Mouse (Mus musculus): ENCODE data around the gene Ccdc33. TPM values are rescaled to one million over a fixed set of nuclear protein-coding genes. Genes with fewer than 3 reads are reported as not detected.

Ccdc33 gene
- total and polyA plus RNA-seq, 3 experiments = 0.05 TPM; not detected in 2

GRCm38 (mm10) chr9:57999676-58000075 lies 118.9 kb downstream of the Ccdc33 start:
- ATAC-seq (ENCODE audit: extremely low read depth, insufficient number of reproducible peaks, low FRiP score, poor library complexity, severe bottlenecking) (no peak), DNase-seq (ENCODE audit: low spot score) (no peak)
- H3K36me3 ChIP-seq (replicated peaks) = no peaks in the 10 kb centered on the region
- H3K27me3 ChIP-seq (ENCODE audit: insufficient read depth, low read length) = peaks cover 30% of the 10 kb centered on the region
- H3K4me1 ChIP-seq (ENCODE audit: insufficient read depth, low read depth, low read length) = peaks cover 9% of the 10 kb centered on the region
- H3K9me3 ChIP-seq (replicated peaks) = no peaks in the 10 kb centered on the region
- no peak overlapping the region for H3K4me3 ChIP-seq (ENCODE audit: low read depth, low read length)
- TF ChIP-seq GATA2 (IDR thresholded peaks at IDR 0.05; ENCODE audit: borderline replicate concordance, low read depth, low read length) = no peak
- TF ChIP-seq GATA1 (IDR thresholded peaks at IDR 0.05; ENCODE audit: borderline replicate concordance, low read length) = no peak

GRCm38 (mm10) chr9:57998685-57999084 lies 119.9 kb downstream of the Ccdc33 start:
- Histone ChIP-seq H3K4me3 (ENCODE audit: low read depth, low read length) (no peak overlapping the region), H3K27me3 (ENCODE audit: insufficient read depth, low read length) (peaks cover 34% of the 10 kb centered on the region), H3K4me1 (ENCODE audit: insufficient read depth, low read depth, low read length) (peaks cover 9% of the 10 kb centered on the region), H3K36me3 (replicated peaks) (no peaks in the 10 kb centered on the region), H3K9me3 (replicated peaks) (no peaks in the 10 kb centered on the region)
- no peak for TF ChIP-seq CTCF (IDR thresholded peaks at IDR 0.05; ENCODE audit: low read depth, low read length)
- no peak for TF ChIP-seq TAL1 (conservative IDR thresholded peaks at IDR 0.05; ENCODE audit: low read depth, low read length)
- no peak for TF ChIP-seq POLR2AphosphoS5 (IDR thresholded peaks at IDR 0.05; ENCODE audit: insufficient replicate concordance, low read depth, low read length)
- TF ChIP-seq GATA1 (IDR thresholded peaks at IDR 0.05; ENCODE audit: borderline replicate concordance, low read length) = no peak
- no peak for ATAC-seq (ENCODE audit: extremely low read depth, insufficient number of reproducible peaks, low FRiP score, poor library complexity, severe bottlenecking)
- no peak for DNase-seq (ENCODE audit: low spot score)

- Histone ChIP-seq H3K4me3 (ENCODE audit: low read depth, low read length) (peak overlapping the region; percentile 53; the same call in 1 of the 2 replicates), H3K36me3 (replicated peaks) (no peaks in the 10 kb centered on the region), H3K27me3 (ENCODE audit: insufficient read depth, low read length) (peaks cover 35% of the 10 kb centered on the region), H3K4me1 (ENCODE audit: insufficient read depth, low read depth, low read length) (peaks cover 9% of the 10 kb centered on the region), H3K9me3 (replicated peaks) (no peaks in the 10 kb centered on the region)
- TF ChIP-seq GATA2 (IDR thresholded peaks at IDR 0.05; ENCODE audit: borderline replicate concordance, low read depth, low read length) = no peak
- peak; percentile 18; the same call in 1 of the 2 replicates for TF ChIP-seq CTCF (IDR thresholded peaks at IDR 0.05; ENCODE audit: low read depth, low read length)
- ATAC-seq (ENCODE audit: extremely low read depth, insufficient number of reproducible peaks, low FRiP score, poor library complexity, severe bottlenecking) (no peak), DNase-seq (ENCODE audit: low spot score) (peak; percentile 59)
Observed at GRCm38 (mm10) chr9:57998032-57998659, 120.5 kb downstream of the Ccdc33 start.

GRCm38 (mm10) chr9:57997511-57998031 lies 121.1 kb downstream of the Ccdc33 start:
- peaks cover 38% of the 10 kb centered on the region for H3K27me3 ChIP-seq (ENCODE audit: insufficient read depth, low read length)
- DNase-seq (ENCODE audit: low spot score) = peak; percentile 30
- no peak for TF ChIP-seq CTCF (IDR thresholded peaks at IDR 0.05; ENCODE audit: low read depth, low read length)
- no peak for TF ChIP-seq GATA2 (IDR thresholded peaks at IDR 0.05; ENCODE audit: borderline replicate concordance, low read depth, low read length)
- TF ChIP-seq TAL1 (conservative IDR thresholded peaks at IDR 0.05; ENCODE audit: low read depth, low read length) = no peak
- no peak for TF ChIP-seq POLR2AphosphoS5 (IDR thresholded peaks at IDR 0.05; ENCODE audit: insufficient replicate concordance, low read depth, low read length)
- no peak for TF ChIP-seq GATA1 (IDR thresholded peaks at IDR 0.05; ENCODE audit: borderline replicate concordance, low read length)
- no peaks in the 10 kb centered on the region for H3K36me3 ChIP-seq (replicated peaks)
- no peaks in the 10 kb centered on the region for H3K9me3 ChIP-seq (replicated peaks)
- H3K4me3 ChIP-seq (ENCODE audit: low read depth, low read length) = peak overlapping the region; percentile 53; the same call in 1 of the 2 replicates
- ATAC-seq (ENCODE audit: extremely low read depth, insufficient number of reproducible peaks, low FRiP score, poor library complexity, severe bottlenecking) = no peak
- H3K4me1 ChIP-seq (ENCODE audit: insufficient read depth, low read depth, low read length) = peaks cover 9% of the 10 kb centered on the region

GRCm38 (mm10) chr9:57995282-57995681 lies 123.3 kb downstream of the Ccdc33 start:
- Histone ChIP-seq H3K4me3 (ENCODE audit: low read depth, low read length) (no peak overlapping the region), H3K4me1 (ENCODE audit: insufficient read depth, low read depth, low read length) (peaks cover 9% of the 10 kb centered on the region), H3K36me3 (replicated peaks) (no peaks in the 10 kb centered on the region), H3K27me3 (ENCODE audit: insufficient read depth, low read length) (peaks cover 40% of the 10 kb centered on the region), H3K9me3 (replicated peaks) (no peaks in the 10 kb centered on the region)
- TF ChIP-seq TAL1 (conservative IDR thresholded peaks at IDR 0.05; ENCODE audit: low read depth, low read length) (no peak), POLR2AphosphoS5 (IDR thresholded peaks at IDR 0.05; ENCODE audit: insufficient replicate concordance, low read depth, low read length) (no peak), CTCF (IDR thresholded peaks at IDR 0.05; ENCODE audit: low read depth, low read length) (no peak), GATA1 (IDR thresholded peaks at IDR 0.05; ENCODE audit: borderline replicate concordance, low read length) (no peak), GATA2 (IDR thresholded peaks at IDR 0.05; ENCODE audit: borderline replicate concordance, low read depth, low read length) (no peak)
- no peak for ATAC-seq (ENCODE audit: extremely low read depth, insufficient number of reproducible peaks, low FRiP score, poor library complexity, severe bottlenecking)
- no peak for DNase-seq (ENCODE audit: low spot score)

GRCm38 (mm10) chr9:57992781-57993591 lies 125.6 kb downstream of the Ccdc33 start:
- H3K4me3 ChIP-seq (ENCODE audit: low read depth, low read length) = no peak overlapping the region
- no peaks in the 10 kb centered on the region for H3K36me3 ChIP-seq (replicated peaks)
- TF ChIP-seq CTCF (IDR thresholded peaks at IDR 0.05; ENCODE audit: low read depth, low read length) = no peak
- no peak for TF ChIP-seq GATA1 (IDR thresholded peaks at IDR 0.05; ENCODE audit: borderline replicate concordance, low read length)
- TF ChIP-seq TAL1 (conservative IDR thresholded peaks at IDR 0.05; ENCODE audit: low read depth, low read length) = no peak
- no peak for TF ChIP-seq GATA2 (IDR thresholded peaks at IDR 0.05; ENCODE audit: borderline replicate concordance, low read depth, low read length)
- TF ChIP-seq POLR2AphosphoS5 (IDR thresholded peaks at IDR 0.05; ENCODE audit: insufficient replicate concordance, low read depth, low read length) = no peak
- H3K4me1 ChIP-seq (ENCODE audit: insufficient read depth, low read depth, low read length) = peaks cover 6% of the 10 kb centered on the region
- peaks cover 42% of the 10 kb centered on the region for H3K27me3 ChIP-seq (ENCODE audit: insufficient read depth, low read length)
- no peak for ATAC-seq (ENCODE audit: extremely low read depth, insufficient number of reproducible peaks, low FRiP score, poor library complexity, severe bottlenecking)
- no peak for DNase-seq (ENCODE audit: low spot score)
- no peaks in the 10 kb centered on the region for H3K9me3 ChIP-seq (replicated peaks)

Data from G1E (cell line).